Mouse (Mus musculus) yolk sac, embryonic 10.5 days (tissue): ENCODE measurements around the gene Arhgdib.

Source experiments
- DNase-seq: peaks from one replicate; pipeline ENCODE4 v3.0.0-alpha.2; 2017; ENCODE audit warnings: low spot score

The Arhgdib gene

GRCm38 (mm10) chr6:136920320-136921257, 21.1 kb downstream of the Arhgdib start:
- DNase-seq: peak; percentile 38

- DNase-seq: no peak
Measured at GRCm38 (mm10) chr6:136917885-136918284, 23.8 kb downstream of the Arhgdib start.

- DNase-seq: no peak
Measured at GRCm38 (mm10) chr6:136915721-136916395, 25.8 kb downstream of the Arhgdib start.

- DNase-seq: no peak
Measured at GRCm38 (mm10) chr6:136914234-136914633, 27.5 kb downstream of the Arhgdib start.

- peak; percentile 24 for DNase-seq
Measured at GRCm38 (mm10) chr6:136913384-136914126, 28.1 kb downstream of the Arhgdib start.

- no peak for DNase-seq
Measured at GRCm38 (mm10) chr6:136912751-136913265, 28.9 kb downstream of the Arhgdib start.

GRCm38 (mm10) chr6:136910247-136910890, 31.3 kb downstream of the Arhgdib start:
- DNase-seq: no peak

- no peak for DNase-seq
Measured at GRCm38 (mm10) chr6:136906937-136907293, 34.8 kb downstream of the Arhgdib start.

GRCm38 (mm10) chr6:136906283-136906936, 35.3 kb downstream of the Arhgdib start:
- no peak for DNase-seq

- DNase-seq: no peak
Measured at GRCm38 (mm10) chr6:136903885-136904470, 37.7 kb downstream of the Arhgdib start.

- no peak for DNase-seq
Measured at GRCm38 (mm10) chr6:136902527-136902926, 39.2 kb downstream of the Arhgdib start.

- no peak for DNase-seq
Measured at GRCm38 (mm10) chr6:136901010-136901409, 40.7 kb downstream of the Arhgdib start.

GRCm38 (mm10) chr6:136900369-136901009, 41.2 kb downstream of the Arhgdib start:
- no peak for DNase-seq

- no peak for DNase-seq
Measured at GRCm38 (mm10) chr6:136898954-136899353, 42.7 kb downstream of the Arhgdib start.

GRCm38 (mm10) chr6:136898222-136898621, 43.5 kb downstream of the Arhgdib start:
- DNase-seq: no peak

- no peak for DNase-seq
Measured at GRCm38 (mm10) chr6:136897789-136898188, 43.9 kb downstream of the Arhgdib start.

- no peak for DNase-seq
Measured at GRCm38 (mm10) chr6:136894532-136895339, 47.0 kb downstream of the Arhgdib start.

GRCm38 (mm10) chr6:136892002-136892401, 49.7 kb downstream of the Arhgdib start:
- DNase-seq: no peak

GRCm38 (mm10) chr6:136889554-136889953, 52.1 kb downstream of the Arhgdib start:
- DNase-seq: no peak
